Mouse (Mus musculus) adipocyte (in vitro differentiated cells): ENCODE data around the gene Tent2.
"Not testable (repeated sequence)": the region's sequence is repeated elsewhere in the genome, so short reads cannot be mapped to it uniquely, and the experiment has no call there.

ENCODE experiments used
- DNase-seq: peaks from one replicate; pipeline ENCODE4 v3.0.0-alpha.2; 2016; ENCODE audit warnings: low spot score

Tent2 gene

DNA sequence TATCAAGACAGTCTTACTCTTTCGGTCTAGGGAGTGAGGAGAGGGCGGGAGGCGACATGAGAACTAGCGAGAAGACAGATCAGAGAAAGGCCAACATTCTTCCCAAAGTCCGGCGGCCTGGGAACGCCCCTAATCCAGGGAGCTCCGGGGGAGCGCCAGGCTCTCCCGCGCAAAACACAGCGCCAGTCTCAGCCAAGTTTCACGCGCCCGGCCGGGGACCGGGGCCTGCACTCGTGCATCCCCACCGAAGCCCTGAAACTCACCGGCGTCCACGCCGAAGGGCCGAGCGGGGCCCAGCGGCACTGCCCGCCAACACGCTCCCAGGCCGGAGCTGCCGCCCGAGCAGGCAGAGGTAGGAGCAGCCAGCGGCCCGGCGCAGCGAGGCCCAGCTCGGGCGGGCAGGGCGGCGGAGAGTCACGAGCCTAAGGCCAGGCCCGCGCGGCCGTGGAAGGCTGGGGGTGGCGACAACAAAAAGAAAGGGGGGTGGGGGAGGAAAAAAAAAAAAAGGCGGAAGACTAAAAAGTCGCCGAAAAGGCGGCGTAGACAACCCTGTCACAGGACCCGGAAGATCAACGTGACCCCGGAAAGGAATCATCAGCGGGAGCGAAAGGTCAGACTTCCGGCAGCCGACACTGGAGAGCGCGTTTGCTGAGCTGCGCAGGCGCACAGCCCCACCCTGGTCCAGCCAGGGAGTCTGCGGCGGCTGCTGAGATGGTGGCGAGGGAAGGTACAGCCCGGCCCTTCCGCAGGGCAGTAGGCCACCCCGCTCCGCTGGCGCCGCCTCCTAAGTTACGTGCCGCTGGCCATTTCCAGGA is at the start of gene Tent2:
Tent2 (minus strand) TSS at position 555 of the 815 bp plus-strand sequence.
- DNase-seq = peak; percentile 98

DNA sequence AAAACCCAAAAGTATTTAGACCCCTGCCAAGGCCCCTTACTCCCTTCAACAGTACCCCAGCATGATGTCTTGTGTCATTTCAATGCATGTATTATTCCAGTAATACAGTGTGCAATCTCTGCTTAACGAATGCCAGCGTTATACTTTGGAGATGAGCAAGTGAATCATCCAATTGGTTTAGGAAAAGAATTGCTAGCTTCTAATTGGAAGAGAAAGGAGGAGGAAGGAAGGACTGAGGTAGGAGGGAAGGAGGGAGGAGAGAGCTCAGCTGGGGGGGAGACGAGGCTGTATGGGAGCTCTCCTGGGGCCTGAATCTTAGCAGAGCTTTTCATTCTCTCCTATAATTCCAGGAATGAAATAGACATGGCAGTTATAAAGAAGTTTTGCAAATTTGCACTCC is 49.0 kb upstream of the Tent2 start:
- DNase-seq = no peak

DNA sequence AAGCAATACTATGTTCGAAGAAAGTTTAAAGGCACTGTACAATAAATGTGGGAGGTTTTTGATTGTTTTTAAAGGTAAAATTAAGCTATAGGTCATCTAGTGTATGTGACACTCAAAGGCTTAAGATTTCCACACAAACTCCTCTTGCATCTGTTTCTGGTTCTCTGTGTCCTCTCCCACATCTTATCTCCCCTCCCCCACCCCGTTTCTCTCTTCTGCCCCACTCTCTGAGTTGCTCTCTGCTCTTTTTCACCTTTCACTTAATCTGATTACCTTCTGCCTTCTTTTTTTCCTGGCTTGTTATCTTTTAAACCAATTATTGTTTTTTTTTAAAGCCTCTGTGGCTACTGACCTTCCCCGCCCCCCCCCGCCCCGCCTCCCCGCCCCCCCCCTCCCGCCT is 47.4 kb upstream of the Tent2 start:
- no peak for DNase-seq

DNA sequence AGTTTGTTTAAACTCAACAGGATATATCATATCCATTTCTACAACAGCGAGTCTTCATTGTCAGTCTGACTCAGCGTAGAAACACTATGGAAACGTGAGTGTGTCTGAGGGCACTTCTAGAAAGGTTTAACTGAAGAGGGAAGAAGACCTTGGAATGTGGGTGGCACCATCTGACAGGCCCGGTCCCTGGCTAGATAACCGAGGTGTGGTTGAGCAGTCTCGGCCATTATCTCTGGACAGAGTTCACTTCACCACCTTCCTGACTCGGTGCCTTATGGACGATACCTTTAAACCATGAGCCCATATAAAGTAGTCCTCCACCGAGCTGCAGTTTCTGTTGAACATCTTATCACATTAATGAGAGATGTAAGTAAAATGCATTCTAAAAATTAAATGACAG is 46.9 kb upstream of the Tent2 start:
- no peak for DNase-seq

DNA sequence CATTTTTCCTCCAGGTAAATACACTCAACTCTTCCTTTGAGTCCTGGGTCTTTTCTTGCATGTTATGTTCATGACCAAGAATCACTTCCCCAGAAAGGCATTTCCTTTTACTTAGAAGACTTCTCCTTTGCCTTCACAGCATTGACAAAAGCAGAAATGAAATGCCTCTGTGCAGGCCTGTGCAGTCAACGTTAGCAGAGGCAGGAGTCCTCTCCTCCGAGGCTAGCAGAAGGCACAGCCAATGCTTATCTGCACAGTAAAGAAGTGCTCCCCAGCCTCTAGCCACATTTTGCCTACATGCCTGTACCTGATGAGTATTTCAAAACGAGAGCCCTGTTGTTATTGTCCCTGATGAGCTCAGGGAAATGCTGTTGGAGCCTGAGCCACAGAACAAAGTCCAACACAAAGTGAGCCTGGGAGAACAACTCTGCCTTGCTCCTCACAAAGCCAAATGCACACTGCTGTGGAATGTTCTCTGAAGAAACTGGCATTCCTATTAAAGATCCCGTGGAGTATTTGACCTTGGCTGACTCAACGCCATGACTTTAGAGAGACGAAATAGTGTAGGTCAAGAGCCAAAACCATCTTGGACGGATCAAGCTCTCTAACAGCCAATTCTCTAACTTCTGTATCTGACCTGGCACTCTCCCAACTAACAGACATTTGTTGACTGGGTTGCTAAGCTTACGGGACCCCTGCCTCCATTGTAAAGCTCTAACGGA is 45.7 kb upstream of the Tent2 start:
- peak; percentile 19 for DNase-seq

DNA sequence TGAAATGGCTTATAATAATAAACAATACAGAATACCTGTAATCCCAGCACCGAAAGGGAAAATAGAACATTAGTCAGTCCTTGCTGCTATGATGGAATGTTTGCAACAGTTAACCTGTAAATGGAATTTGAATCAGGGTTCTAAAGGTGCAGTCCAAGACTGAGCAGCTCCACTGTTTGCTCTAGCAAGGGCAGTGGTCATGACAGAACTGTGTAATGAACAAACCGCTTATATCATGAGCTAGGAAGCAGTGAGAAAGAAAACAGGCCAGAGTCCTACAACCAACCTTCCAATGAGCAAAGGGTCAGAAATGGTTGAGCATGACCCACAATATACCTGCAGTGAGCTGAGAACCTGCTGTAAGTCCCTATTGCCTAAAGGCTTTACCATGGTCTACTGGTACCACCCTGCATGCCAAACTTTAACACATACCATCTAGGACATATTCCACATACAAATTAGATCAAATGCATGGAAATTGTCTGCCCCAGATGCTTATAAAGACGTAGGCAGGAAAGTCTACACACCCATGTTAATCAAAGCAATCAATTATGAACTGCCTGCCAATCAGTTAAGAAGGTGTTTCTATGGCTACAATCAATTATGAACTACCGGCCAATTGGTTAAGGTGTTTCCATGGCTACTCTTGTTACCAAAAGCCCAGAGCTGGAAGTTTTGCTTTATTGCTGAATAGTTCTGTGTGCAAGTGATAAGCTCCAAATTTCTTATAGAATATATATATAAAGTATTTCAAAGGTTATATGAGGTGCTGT is 42.3 kb upstream of the Tent2 start:
- no peak for DNase-seq

DNA sequence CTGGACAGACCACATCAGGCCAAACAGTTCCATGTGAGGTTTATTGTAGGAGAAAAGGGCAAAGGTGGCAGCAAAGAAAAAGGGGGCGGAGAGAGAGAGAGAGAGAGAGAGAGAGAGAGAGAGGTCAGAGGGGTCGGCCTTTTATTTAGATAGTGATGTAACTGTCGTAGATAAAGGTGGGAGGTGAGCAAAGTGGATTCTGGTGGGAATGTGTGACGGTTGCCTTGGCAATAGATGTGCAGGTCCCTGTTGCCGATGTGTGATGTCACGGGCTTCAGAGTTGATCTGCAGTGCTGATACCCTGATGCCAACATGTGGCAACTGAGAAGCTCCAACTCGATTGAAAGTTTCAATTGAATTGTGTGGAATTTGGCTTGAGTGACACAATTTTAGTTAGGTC is 40.1 kb upstream of the Tent2 start:
- no peak for DNase-seq

DNA sequence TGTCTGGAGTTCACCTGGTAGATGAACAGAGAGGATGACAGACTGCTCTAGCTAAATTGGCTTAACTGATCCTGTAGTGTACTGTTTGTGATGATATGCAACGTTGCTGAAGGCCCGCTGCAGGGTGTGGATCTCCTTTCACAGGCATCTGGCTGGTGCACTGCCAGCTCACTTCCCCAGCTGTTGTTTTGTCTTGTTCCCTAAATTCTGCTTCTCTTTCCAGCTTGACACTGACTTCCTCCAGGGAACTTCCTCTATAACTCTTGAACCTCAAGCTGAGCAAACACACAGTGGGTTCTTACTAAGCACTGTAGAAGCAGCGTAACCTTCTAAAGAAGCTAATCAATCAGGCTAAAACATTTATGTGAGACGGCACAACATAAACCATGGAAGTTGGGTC is 38.8 kb upstream of the Tent2 start:
- DNase-seq = no peak

DNA sequence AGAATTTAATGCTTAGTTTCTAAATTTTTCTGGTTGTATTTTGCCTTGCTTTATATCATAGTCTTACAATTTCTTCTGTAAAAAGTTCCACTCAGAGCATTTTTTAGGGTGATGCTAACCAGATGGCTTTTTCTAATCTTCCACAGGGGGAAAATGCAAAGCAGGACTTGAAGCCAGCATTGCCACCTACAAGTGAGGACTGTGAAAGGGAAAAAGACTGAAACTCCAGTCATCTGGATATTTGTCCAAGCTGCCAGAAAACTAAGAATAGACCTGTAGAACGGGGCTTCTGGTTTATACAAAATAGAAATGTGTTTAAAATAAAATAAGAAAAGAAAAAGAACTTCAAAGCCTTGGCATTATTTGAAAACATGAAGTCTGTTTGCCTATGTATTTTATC is 19.6 kb upstream of the Tent2 start:
- no peak for DNase-seq

DNA sequence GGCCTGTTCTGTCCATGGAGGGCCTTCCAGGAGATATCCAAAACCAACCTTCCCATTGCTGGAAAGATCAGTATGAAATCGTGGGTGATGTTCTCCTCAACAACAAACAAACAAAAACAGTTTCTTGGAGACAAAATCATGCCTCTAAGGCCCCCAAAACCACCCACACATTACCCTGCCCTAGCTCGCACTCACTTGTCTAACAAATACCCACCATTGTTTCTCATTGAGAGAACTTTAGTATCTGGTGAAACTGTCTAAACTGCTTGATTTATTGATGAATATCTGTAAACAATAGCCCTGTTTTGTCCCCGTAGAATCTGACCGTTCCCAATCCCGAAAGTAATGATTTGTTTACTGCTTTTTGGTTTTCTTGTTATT is 451 bp upstream of the Tent2 start:
- no peak for DNase-seq

DNA sequence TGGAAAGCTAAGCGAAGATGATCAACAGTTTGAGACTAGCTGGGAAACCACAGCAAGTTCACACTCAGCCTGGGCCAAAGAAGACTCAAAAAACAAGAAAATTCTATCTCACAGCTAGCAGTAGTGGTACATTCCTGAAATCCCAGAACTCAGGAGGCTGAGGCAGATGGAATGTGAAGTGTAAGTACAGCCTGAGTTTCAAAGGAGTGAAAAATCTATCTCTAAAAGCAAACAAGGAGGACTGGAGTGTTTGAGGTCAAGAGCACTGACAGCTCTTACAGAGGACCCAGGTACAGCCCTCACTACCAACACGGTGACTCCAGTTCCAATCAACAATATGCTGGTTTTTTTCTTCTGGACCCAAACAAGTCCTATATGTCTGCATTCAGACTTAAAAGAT is 2.8 kb downstream of the Tent2 start:
- no peak for DNase-seq

DNA sequence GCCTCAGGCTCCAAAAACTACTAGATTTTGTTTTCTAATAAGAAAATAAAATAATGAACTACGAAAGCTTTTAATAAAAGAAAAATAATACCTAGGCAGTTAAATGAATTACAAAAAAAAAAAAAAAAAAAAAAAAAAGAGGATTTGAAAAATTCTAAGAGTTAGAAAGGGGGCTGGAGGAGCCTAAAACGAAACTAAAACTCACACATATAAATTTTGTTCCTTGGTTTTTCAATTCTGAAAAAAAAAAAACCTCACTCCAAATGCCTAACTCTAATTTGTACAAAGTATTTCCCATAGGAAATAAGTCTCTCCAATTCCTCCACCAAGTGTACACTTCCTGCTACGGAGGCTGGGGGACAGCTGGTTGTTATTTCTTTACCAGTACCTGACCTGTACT is 3.4 kb downstream of the Tent2 start:
- no peak for DNase-seq

DNA sequence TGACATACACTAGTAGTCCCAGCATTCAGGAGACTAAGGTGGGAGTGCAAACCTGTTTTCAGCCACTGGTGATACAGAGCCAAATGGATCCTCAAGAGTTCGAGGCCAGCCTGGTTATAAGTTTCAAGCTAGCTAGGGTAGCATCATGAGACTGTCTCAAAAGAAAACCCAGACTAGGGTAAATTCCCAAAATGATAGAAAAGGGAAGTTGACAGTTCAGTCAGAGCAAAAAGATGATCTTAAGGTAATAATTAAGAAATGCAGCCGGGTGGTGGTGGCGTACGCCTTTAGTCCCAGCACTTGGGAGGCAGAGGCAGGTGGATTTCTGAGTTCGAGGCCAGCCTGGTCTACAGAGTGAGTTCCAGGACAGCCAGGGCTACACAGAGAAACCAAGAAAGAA is 4.4 kb downstream of the Tent2 start:
- DNase-seq = not testable (repeated sequence)

DNA sequence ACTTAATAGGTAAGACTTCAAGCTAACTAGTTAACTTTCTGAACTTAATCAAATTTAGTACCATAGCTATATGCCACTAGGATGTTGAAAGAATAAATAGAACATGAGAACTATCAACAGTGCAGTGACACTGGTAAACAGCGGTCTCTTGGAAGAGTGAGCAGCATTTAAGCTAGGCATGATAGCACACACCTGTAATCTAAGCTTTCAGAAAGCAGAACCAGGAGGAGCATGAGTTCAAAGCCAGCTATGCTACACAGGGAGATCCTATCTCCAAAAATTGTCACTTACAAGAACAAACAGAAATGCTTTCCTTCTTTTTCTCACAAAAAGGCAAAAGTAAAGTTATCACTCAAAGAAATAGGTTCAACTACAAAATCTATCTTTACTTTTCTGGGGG is 11.8 kb downstream of the Tent2 start:
- no peak for DNase-seq

DNA sequence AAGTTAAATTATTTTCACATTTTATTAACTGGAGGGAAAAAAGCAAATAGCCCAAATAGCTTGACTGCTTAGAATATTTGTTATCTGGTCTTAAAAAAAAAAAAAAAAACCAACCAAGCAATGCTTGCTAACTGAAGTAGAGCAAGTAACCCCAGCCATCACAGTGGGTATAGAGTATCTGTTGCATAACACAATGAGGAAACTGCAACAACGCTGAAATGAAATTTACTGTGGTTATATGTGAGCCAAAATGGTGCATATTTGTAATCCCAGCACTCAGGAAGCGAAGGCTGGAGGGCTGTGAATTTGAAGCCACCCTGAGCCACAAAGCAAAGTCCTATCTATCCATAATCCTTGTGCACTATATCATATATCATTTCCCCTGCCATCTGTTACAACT is 12.7 kb downstream of the Tent2 start:
- no peak for DNase-seq

DNA sequence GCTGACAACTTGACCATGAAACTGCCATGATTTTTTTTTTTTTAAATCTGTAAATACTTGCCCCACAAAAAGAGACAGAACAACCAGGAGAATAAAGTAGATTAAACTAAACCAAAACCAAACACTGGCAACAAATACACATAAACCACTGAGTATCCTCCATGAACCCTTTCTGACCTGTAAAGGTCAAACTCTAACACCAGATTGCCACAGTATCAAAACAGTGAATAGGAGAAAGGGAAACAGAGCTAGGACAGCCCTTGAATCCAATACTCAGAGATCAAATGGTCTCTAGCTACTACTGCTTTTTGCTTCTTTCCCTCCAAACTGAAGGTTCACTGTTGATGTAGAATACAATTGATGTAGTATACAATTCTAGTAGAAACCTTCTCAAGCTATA is 14.6 kb downstream of the Tent2 start:
- DNase-seq = no peak

DNA sequence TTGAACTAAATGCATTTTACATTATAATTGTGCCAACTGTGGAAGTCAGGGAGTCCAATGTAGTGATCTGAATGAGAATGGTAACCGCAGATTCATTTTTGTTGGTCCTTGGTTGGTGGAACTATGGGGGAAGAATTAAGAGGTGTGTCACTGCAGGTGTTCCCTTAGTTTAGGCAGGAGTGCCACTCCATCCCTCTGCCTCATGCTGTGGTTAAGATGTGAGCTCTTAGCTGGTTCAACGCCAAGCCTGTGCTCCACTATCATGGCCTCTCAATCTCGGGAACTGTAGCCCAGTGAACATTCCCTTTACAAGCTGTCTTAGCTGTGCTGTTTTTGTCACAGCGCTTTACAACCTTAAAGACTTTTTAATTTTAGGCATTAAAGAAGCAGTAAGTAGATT is 28.9 kb downstream of the Tent2 start:
- DNase-seq = no peak

DNA sequence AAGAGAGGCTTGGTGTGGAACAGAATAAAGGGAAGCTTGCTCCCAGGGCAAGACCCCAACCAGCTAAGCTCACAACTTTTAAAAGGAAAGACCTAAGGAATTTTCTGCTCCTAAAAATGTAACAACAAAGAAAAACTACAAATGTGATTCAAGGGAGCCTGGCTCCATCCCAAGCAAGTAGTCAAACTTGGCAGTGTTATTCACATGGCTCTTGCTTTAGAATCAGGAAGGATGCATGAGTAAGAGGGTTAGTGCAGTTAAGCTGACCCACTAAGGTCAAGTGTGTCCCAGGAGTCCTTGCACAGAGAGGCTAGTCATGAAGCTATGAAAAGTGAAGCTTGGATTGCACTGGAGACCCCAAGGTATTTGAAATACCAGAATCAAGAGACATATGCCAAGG is 29.7 kb downstream of the Tent2 start:
- DNase-seq = peak; percentile 52

DNA sequence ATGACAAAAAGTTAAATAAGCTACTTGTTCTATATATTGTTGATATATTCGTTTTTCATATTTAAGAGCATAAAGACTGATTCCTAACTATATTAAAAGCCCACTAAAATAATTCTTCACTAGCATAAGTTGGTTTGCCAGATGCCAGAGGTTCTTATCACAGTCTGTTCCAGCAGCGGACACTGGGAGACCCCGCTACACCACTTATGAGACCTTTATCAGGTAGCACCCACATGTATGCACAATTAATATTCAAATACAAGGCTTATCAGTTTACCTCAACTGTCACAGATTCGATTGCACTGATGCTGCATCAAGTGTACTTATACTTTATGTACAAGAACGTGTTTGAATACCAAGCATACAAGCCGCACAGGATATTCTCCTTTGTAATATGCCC is 33.9 kb downstream of the Tent2 start:
- DNase-seq = no peak

DNA sequence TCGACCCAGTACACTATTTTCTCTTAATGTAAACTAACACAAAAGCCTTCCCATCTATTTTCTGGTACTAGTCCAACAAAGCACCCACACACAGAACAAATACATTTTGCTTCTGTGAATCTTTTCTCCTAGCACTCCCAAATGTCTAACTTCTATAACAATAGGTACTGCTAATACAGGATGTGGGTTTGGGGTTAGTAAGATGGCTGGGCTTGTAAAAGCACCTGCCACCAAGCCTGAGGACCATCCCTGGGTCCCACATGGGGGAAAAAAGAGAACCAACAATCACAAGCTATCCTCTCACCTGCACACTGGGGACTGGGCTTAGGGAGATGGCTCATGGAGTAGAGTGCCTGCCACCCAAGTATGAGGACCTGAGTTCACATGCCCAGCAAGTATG is 38.9 kb downstream of the Tent2 start:
- no peak for DNase-seq

DNA sequence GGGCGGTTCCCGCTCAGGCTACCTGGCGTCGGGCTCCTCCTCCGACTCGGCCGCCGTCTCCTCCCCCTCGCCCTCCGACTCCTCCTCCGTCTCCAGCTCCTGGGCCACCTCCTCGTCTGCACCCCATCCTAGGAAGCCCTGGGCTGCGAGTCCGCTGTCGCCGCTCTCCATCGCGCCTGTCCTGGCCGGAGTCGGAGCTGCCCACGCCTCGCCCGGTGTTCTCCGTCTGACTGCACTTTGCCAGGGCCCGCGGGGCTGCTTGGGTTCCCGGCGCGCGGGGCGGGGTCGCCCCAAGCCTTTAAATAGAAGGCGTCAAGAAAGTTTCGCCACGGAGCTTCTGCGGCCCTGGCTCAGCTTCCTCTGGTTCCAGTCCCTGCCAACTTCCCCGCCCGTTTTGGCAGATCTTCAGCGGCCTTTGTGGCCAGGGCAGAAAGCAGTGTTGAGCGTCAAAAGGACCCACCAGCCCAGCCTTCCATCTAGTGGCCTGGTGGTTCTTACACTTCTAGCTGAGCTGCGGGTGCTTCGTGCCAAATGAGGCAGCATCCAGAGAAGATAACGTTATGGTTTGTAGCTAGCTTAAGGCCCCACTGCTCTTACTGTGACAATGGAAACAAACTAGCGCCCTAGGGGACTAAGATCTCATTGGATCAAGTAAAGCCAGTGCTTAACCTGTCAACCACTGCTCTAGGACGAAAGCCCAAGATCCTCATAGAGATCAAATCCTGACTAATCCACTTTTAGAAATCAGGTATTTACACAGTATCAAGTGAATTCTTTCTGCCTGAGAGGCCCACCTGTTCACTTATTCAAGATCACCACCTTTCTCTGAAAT is 47.6 kb downstream of the Tent2 start, which contains the start of gene Cmya5:
Cmya5 (minus strand) TSS at position 389 of the 832 bp plus-strand sequence.
- peak; percentile 14 for DNase-seq

DNA sequence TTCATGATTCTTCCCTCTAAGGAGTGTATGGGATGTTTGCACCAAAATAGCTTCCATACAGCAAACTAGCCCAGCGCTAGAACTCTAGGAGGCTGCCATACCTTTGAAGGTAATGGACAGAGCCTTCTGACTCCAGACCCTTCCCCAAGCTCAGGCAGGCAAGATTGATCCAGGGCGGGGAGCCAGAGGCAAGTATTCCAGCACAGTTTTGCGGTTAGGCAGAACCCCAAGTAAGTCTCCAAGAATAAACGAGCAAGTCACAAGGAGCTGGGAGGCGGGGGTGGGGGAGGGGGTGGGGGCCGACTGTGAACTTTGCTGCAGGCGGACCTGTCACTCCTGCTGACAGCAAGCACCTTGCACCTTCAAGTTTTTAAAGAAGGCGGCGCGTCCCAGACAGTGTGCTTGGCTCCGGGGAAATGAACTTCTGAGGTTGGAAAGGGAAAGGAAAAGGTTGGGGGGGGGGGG is 48.3 kb downstream of the Tent2 start:
- no peak for DNase-seq
